Mouse (Mus musculus) v-Abl transformed pro-B cells (cell line): Measurements from ENCODE around the gene Ppard.

Experiments used
- in situ Hi-C, 2 experiments: fragments of 400-800 bp; cut with MboI; formaldehyde crosslinking; loops; one replicate each; pipeline ENCODE4 v1.15.1; 2025; ENCODE audit not compliant: unreplicated experiment in 2 of 2

Gene Ppard

GRCm38 (mm10) chr17:28279236-28279635 lies 46.7 kb downstream of the Ppard start:
- in situ Hi-C loops, result no loop called here

- in situ Hi-C loops, result no loop called here
Observed at GRCm38 (mm10) chr17:28279780-28280422, 47.4 kb downstream of the Ppard start.

- in situ Hi-C loops, result no loop called here
Observed at GRCm38 (mm10) chr17:28280423-28280800, 47.9 kb downstream of the Ppard start.

- in situ Hi-C loops, result no loop called here
Observed at GRCm38 (mm10) chr17:28280831-28281377, 48.4 kb downstream of the Ppard start.

GRCm38 (mm10) chr17:28281866-28282441 lies 49.5 kb downstream of the Ppard start:
- in situ Hi-C loops, result no loop called here

- in situ Hi-C loops, result no loop called here
Observed at GRCm38 (mm10) chr17:28283199-28283598, 50.7 kb downstream of the Ppard start.

GRCm38 (mm10) chr17:28286133-28286532 lies 53.6 kb downstream of the Ppard start:
- in situ Hi-C loops, result no loop called here

GRCm38 (mm10) chr17:28286964-28287363 lies 54.5 kb downstream of the Ppard start:
- in situ Hi-C loops, result no loop called here

- in situ Hi-C loops, result no loop called here
Observed at GRCm38 (mm10) chr17:28287578-28287977, 55.1 kb downstream of the Ppard start.

- in situ Hi-C loops, result no loop called here
Observed at GRCm38 (mm10) chr17:28287980-28288379, 55.5 kb downstream of the Ppard start.

GRCm38 (mm10) chr17:28290262-28290661 lies 57.8 kb downstream of the Ppard start:
- in situ Hi-C loops, result no loop called here

GRCm38 (mm10) chr17:28290671-28291070 lies 58.2 kb downstream of the Ppard start:
- in situ Hi-C loops, result no loop called here

GRCm38 (mm10) chr17:28291346-28291745 lies 58.8 kb downstream of the Ppard start:
- in situ Hi-C loops, result no loop called here

GRCm38 (mm10) chr17:28293716-28294115 lies 61.2 kb downstream of the Ppard start:
- in situ Hi-C loops, result no loop called here

- in situ Hi-C loops, result no loop called here
Observed at GRCm38 (mm10) chr17:28294449-28295333, 62.2 kb downstream of the Ppard start.

GRCm38 (mm10) chr17:28298888-28299287 lies 66.4 kb downstream of the Ppard start:
- in situ Hi-C loops, result no loop called here

- in situ Hi-C loops, result loop anchor here in 1 of 2 experiments (10.0 kb wide), 2 partner anchors 65 to 215 kb away; partner anchors contain the start of genes Ppard and Tcp11
Observed at GRCm38 (mm10) chr17:28299669-28300320, 67.3 kb downstream of the Ppard start.

GRCm38 (mm10) chr17:28300323-28300722 lies 67.8 kb downstream of the Ppard start:
- in situ Hi-C loops, result loop anchor here in 1 of 2 experiments (10.0 kb wide), 2 partner anchors 66 to 216 kb away; partner anchors contain the start of genes Ppard and Tcp11

- in situ Hi-C loops, result loop anchor here in 1 of 2 experiments (10.0 kb wide), 2 partner anchors 66 to 216 kb away; partner anchors contain the start of genes Ppard and Tcp11
Observed at GRCm38 (mm10) chr17:28300850-28301249, 68.3 kb downstream of the Ppard start.

GRCm38 (mm10) chr17:28305172-28305571 lies 72.7 kb downstream of the Ppard start:
- in situ Hi-C loops, result loop anchor here (5.0 to 10.0 kb wide), 4 partner anchors 70 to 220 kb away; partner anchors contain the start of genes Def6 (in 2 of the 2), Ppard (in 2 of the 2) and Tcp11 (in 1 of the 2)
